Mouse (Mus musculus) midbrain, embryonic 12.5 days (tissue): ENCODE measurements around the gene C130032M10Rik. TPM values are rescaled to one million over a fixed set of nuclear protein-coding genes. Genes with fewer than 3 reads are reported as not detected.

Experiments
- polyA plus RNA-seq: library from polyadenylated mRNA; unstranded; fragments of >200 nt; fragmentation: Nextera tagmentation; extraction: Ambion mirVana; gene quantifications from 2 replicates; pipeline ENCODE4 v1.2.1, GENCODE M21; 2016

C130032M10Rik gene
- polyA plus RNA-seq, 1 experiment from 2014 or later, result 0.43 TPM

Other genes starting within 250 kb of the C130032M10Rik start
- not detected in 2 replicates for gene Bcl2a1c, start 185.6 kb upstream of the C130032M10Rik start, polyA plus RNA-seq
- 40.0 and 48.3 TPM in 2 replicates for gene Crtap, start 125.0 kb upstream of the C130032M10Rik start, polyA plus RNA-seq
- 23.0 and 24.6 TPM in 2 replicates for gene Glb1, start 114.6 kb upstream of the C130032M10Rik start, polyA plus RNA-seq
- gene Tmppe, start 114.6 kb upstream of the C130032M10Rik start, polyA plus RNA-seq, result 8.7 TPM in 2 replicates
- not detected in 2 replicates for gene Ccr4, start 10.8 kb upstream of the C130032M10Rik start, polyA plus RNA-seq
- 0.61 and 0.80 TPM in 2 replicates for gene Trim71, start 48.7 kb downstream of the C130032M10Rik start, polyA plus RNA-seq
- gene Cnot10, start 124.5 kb downstream of the C130032M10Rik start, polyA plus RNA-seq, result 66.8 and 71.1 TPM in 2 replicates
- gene Dync1li1, start 173.1 kb downstream of the C130032M10Rik start, polyA plus RNA-seq, result 127 and 133 TPM in 2 replicates
- 21.8 and 23.8 TPM in 2 replicates for gene Cmtm6, start 215.4 kb downstream of the C130032M10Rik start, polyA plus RNA-seq